Mouse (Mus musculus): ENCODE measurements around the gene Bnip3.

Gene Bnip3

DNA sequence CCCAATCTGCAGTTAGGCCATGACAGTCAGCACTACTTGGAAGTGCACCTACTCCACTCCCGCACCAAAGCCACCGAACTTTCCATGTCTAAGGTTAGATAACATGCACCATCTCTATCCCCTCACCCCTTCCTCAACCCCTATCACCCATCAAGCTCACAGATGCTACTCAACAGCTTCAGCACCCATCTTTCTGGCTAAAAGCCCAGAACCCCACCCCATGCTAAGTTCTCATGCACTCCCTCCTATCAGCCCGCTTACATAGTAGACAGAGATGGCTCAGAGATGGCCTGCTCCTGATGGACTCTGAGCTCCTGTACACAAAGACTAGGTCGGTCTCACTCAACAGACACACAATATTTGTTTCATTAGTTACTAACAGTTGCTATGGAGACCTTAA is 65.9 kb downstream of the Bnip3 start:
- no peak for DNase-seq

DNA sequence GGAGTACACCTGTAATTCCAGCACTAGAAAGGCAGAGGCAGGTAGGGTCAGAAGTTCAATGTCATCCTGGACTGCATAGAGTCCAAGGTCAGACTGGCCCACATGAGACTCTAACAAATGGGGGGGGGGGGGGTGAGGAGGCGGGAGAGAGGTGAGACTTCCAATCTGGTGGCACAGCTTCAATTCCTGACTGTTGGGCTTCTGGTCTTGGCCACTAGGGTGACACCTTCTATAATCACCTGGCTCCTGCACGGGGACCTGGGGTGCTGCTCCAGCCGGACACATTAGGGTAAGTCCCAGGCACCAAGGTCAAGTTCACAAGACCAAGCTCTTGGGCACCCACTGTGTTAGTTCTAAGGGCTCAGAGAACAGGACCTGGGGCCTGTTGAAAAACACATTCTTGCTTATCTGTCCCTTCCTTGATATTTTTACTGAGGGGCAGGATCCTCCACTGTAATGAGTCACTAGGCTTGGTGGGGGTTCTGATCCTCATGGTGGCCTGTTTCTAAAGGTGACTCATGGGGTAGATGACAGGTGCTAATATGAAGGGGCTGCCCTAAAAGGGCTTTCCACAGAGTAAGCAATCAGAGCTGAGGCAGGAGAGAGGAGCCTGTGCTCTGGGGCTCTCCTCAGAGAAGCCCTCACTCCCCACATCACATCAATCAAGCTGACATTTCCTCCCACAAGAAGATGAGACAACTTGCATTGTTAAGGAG is 67.7 kb downstream of the Bnip3 start:
- DNase-seq = no peak
